Mouse (Mus musculus) thymus, postnatal 4 days (tissue): Measurements from ENCODE around the gene Tnfsf13b.

Experiments used
- DNase-seq: peaks from one replicate; pipeline ENCODE4 v3.0.0; 2021

Gene Tnfsf13b

GRCm38 (mm10) chr8:10049162-10049561 is 42.9 kb downstream of the Tnfsf13b start:
- DNase-seq = no peak

DNA sequence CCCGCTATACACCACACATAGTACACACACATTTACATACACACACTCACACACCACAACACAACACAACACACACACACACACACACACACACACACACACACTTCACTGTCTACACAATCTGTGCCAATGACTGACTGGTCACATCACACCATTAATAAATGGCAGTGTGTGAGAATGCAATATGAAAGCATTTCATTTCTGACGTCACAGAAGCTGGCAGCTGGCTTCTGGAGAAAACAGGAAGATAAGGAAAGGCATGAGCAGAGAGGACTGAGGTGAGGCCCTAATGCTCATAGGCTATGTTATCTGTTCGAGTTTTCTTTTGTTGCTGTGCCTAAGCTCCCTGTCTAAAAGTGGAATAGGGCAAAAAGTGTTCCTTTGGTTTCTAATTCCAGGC is 45.3 kb downstream of the Tnfsf13b start:
- no peak for DNase-seq

DNA sequence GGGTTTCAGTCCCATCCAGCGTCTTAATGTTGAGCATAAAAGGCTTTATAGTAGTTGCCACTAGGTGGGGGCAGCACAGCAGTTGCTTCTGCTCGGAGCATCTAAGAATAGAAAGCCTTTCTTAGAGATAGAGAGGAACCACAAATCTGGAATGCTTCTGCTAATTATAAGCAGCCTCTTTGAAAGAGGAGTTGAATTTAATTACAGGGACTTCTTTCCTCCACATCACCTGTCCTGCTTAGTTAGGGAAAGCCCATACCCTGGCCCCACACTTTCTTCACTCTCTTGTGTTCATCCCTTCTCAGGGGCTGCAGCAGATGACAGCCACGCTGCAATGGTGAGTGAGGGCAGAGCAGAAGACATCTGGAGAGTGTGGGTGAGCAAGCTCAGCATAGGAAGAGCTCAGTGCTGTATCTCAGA is 47.3 kb downstream of the Tnfsf13b start:
- no peak for DNase-seq

DNA sequence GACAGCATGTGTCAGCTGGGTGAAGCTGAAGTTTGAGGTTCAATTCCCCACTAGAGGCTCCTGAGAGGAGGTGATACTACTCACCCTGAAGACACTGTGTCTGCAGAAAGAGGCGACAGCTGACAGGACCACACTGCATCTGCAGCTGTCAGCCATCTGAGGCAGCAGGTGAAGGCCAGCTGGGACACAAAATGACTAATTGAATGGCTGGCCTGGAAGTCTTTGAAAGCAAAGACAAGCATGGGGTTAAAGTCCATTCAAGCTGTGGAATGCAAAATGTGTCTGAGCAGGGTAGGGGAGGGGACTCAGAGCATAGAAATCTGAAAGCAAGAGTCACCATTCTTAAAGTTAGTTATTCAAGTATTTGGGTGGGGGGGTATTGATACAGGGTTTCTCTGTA is 54.7 kb downstream of the Tnfsf13b start:
- no peak for DNase-seq

GRCm38 (mm10) chr8:10066906-10067305 is 60.6 kb downstream of the Tnfsf13b start:
- no peak for DNase-seq

- no peak for DNase-seq
Measured at GRCm38 (mm10) chr8:10067775-10068174, 61.5 kb downstream of the Tnfsf13b start.

GRCm38 (mm10) chr8:10072347-10072746 is 66.1 kb downstream of the Tnfsf13b start:
- DNase-seq = no peak
